Mouse (Mus musculus) testis, adult 2 months (tissue): ENCODE results near the gene Gpr182.

ENCODE experiments used
- CTCF ChIP-seq: fragments of 200-500 bp; IDR thresholded peaks from 2 replicates; pipeline ENCODE4 v1.5.1; 2012; ENCODE audit warnings: low read depth, mild to moderate bottlenecking, inconsistent platforms, low read length, moderate library complexity; ENCODE audit not compliant: control insufficient read depth, insufficient read depth, insufficient replicate concordance
- POLR2A ChIP-seq: fragments of 200-500 bp; IDR thresholded peaks from 2 replicates; pipeline ENCODE4 v1.6.1; 2012; ENCODE audit warnings: low read depth, mild to moderate bottlenecking, inconsistent platforms, low read length, moderate library complexity; ENCODE audit not compliant: control insufficient read depth

DNA sequence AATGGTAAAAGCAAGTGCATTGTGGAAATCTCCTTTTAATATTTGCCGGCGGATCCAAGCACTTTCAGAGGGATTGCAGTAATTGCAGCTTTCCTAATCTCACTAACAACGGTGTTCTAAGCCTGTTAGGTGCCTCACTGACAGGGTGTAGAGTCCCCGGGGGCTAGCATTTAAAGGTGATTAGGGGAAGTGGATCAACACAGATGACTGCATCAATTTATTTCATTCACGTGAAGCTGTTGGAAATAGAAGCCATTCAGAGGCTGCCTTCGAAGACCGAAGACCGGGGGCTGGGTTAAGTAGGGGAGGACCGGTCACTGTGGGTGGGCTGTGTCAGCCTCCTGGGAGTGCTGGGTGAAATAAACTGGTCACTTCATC, 20.6 kb downstream of the Gpr182 start:
- no peak for TF ChIP-seq CTCF
- TF ChIP-seq POLR2A: no peak
